ENCODE assay signal across 8 mouse cellular contexts in the genomic region with DNA sequence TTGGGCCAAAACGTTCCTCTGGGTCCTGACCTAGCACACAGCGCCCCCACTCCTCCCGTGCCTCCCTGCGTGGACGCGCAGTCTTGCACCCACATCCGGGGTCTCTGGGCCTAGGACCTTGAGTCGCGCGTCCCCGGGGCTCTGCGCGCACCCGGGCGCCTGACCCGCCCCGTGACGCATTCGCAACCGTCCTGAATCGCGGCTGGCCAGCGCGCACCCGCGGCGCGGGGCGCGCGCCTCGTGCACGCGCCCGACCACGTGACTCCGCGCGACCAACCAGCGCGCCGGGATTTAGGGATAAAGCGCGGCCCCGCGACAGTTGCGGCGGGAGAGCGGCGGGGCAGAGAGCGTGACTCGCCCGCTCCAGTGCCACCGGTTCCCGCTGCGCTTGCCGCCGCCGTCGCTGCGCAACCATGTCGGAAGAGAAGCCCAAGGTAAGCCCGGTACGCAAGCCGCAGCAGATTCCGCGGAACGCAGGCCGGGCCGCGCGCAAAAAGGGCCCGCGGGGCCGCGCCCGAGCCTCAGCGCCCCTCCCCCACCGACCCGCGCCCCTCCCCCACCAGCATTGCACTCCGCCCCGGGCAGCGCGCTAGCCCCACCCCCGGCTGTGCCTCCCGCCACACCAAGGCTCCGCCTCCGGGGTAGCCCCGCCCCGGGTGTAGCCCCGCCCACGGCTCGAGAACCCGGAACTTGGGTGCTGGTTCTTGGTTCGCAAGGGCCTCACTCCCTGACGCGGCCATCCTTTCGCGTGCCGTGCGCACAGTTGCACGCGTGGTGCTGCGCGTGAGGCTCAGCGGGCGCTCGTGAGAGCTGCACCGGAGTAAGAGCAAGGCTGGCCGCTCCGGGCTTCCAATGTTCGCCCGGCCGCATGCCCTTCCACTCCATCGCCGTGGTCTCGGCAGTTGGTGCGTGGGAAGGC. TPM values are rescaled to one million over a fixed set of nuclear protein-coding genes. Genes with fewer than 3 reads are reported as not detected.
DNase-seq lines count a peak whose midpoint lies in the region; ATAC-seq and TF ChIP-seq lines count a peak whose summit lies in the region.

A gene (plus strand): TSS at position 190 of the 919 bp plus-strand sequence.
A gene (plus strand): TSS at position 290 of the 919 bp plus-strand sequence.

- peak; percentile 98 for DNase-seq in MN1 (ENCODE audit: low spot score)
- DNase-seq in cerebellum, adult 9-10 months, result peak; percentile 93
- DNase-seq in hindbrain, embryonic 10.5 days (ENCODE audit: low spot score), result peak; percentile 93
- DNase-seq in layer of hippocampus, adult 9-11 months, result peak; percentile 95
- DNase-seq in ovary, adult 18-20 months (ENCODE audit: low spot score), result peak; percentile 94
- DNase-seq in thymus, adult 2 months, result peak; percentile 100

- H3K9me3 ChIP-seq in hindbrain, embryonic 10.5 days, result peaks cover 5% of the 10 kb centered on the region; the same call in 1 of the 2 replicates
- no peaks in the 10 kb centered on the region for H3K9me3 ChIP-seq in lung, embryonic 16.5 days (ENCODE audit: control insufficient read depth, low read length)

- TF ChIP-seq POLR2A in thymus, adult 2 months (IDR thresholded peaks at IDR 0.05; ENCODE audit: control insufficient read depth, extremely low read depth, insufficient read depth, low read length, poor library complexity), result peak; percentile 85

- H3K4me1 ChIP-seq in hindbrain, embryonic 10.5 days (replicated peaks), result peaks cover 26% of the 10 kb centered on the region
- H3K4me1 ChIP-seq in lung, embryonic 16.5 days (replicated peaks; ENCODE audit: control insufficient read depth, insufficient read depth, low read length), result peaks cover 19% of the 10 kb centered on the region
- peaks cover 15% of the 10 kb centered on the region for H3K4me1 ChIP-seq in thymus, adult 2 months (replicated peaks; ENCODE audit: control insufficient read depth, insufficient read depth, low read length)

- TF ChIP-seq CTCF in thymus, adult 2 months (IDR thresholded peaks at IDR 0.05; ENCODE audit: borderline replicate concordance, control insufficient read depth, extremely low read depth, insufficient read depth, low read length, poor library complexity), result peak; percentile 77; the same call in 1 of the 2 replicates

- 1% methylated on average over 118 of the region's 119 CpGs for WGBS in hindbrain, embryonic 10.5 days
- under 1% methylated on average over 115 of the region's 119 CpGs for whole genome bisulfite sequencing in lung, embryonic 16.5 days
- under 1% methylated on average over 116 of the region's 119 CpGs for WGBS in thymus, adult 2 months

- peak within 1 kb of the TSS; percentile 69 for H3K9ac ChIP-seq in lung, embryonic 16.5 days (ENCODE audit: low read length)

- peak within 1 kb of the TSS; percentile 88 for H3K4me3 ChIP-seq in hindbrain, embryonic 10.5 days
- peak within 1 kb of the TSS; percentile 68 for H3K4me3 ChIP-seq in lung, embryonic 16.5 days (ENCODE audit: low read length)
- peak within 1 kb of the TSS; percentile 86 for H3K4me3 ChIP-seq in thymus, adult 2 months (ENCODE audit: control insufficient read depth, insufficient read depth, low read length)

- peaks cover 37% of the 10 kb centered on the region for H3K36me3 ChIP-seq in hindbrain, embryonic 10.5 days
- peaks cover 11% of the 10 kb centered on the region for H3K36me3 ChIP-seq in lung, embryonic 16.5 days (ENCODE audit: control insufficient read depth, insufficient read depth, low read length)
- no peaks in the 10 kb centered on the region; the same call in 1 of the 2 replicates for H3K36me3 ChIP-seq in thymus, adult 2 months (ENCODE audit: control insufficient read depth, insufficient read depth, low read length)

- peak within 1 kb of the TSS; percentile 85 for H3K4me2 ChIP-seq in lung, embryonic 16.5 days (ENCODE audit: low read depth, low read length)

- peak within 1 kb of the TSS; percentile 99 for H3K27ac ChIP-seq in hindbrain, embryonic 10.5 days
- H3K27ac ChIP-seq in lung, embryonic 16.5 days (ENCODE audit: low read length), result peak within 1 kb of the TSS; percentile 97
- peak within 1 kb of the TSS; percentile 81 for H3K27ac ChIP-seq in thymus, adult 2 months (ENCODE audit: control insufficient read depth, insufficient read depth, low read length)

- no peaks in the 10 kb centered on the region for H3K27me3 ChIP-seq in hindbrain, embryonic 10.5 days (ENCODE audit: insufficient read depth, poor library complexity, severe bottlenecking)
- no peaks in the 10 kb centered on the region for H3K27me3 ChIP-seq in lung, embryonic 16.5 days (ENCODE audit: control insufficient read depth, insufficient read depth, low read depth, low read length)
- H3K27me3 ChIP-seq in thymus, adult 2 months (ENCODE audit: control insufficient read depth, insufficient read depth, low read length), result no peaks in the 10 kb centered on the region

- peak; percentile 58 for ATAC-seq in frontal cortex, adult (ENCODE audit: low TSS enrichment)
- ATAC-seq in lung, embryonic 16.5 days (ENCODE audit: low read depth), result peak; percentile 95

RNA-seq across cellular contexts. Expression of the first gene that starts in this region (rescaled TPM):
- 336 and 389 TPM in 2 replicates for polyA plus RNA-seq in hindbrain, embryonic 10.5 days (2016; fragmentation: Nextera tagmentation; extraction: Ambion mirVana)
- polyA plus RNA-seq in lung, embryonic 16.5 days (2015; fragmentation: Nextera tagmentation; extraction: Ambion mirVana), result 344 and 348 TPM in 2 replicates
- 236 and 248 TPM in 2 replicates for polyA plus RNA-seq in thymus, adult 2 months (2012; rRNA removed)

RNA-seq across cellular contexts. Expression of the second gene that starts in this region (rescaled TPM):
- 4.4 TPM in 1 of 2 replicates, not detected in the other for polyA plus RNA-seq in hindbrain, embryonic 10.5 days (2016; fragmentation: Nextera tagmentation; extraction: Ambion mirVana)
- polyA plus RNA-seq in lung, embryonic 16.5 days (2015; fragmentation: Nextera tagmentation; extraction: Ambion mirVana), result 2.0 and 2.4 TPM in 2 replicates
- not detected in 2 replicates for polyA plus RNA-seq in thymus, adult 2 months (2012; rRNA removed)

Comparison
In these comparisons a context has a peak if more than half of its experiments do, and no peak if none do; other contexts are left out.
1. Peak in every context shown above with its lines: DNase-seq, ATAC-seq, H3K4me3 ChIP-seq and H3K27ac ChIP-seq.